Mouse (Mus musculus): ENCODE measurements around the gene Tep1. TPM values are rescaled to one million over a fixed set of nuclear protein-coding genes. Genes with fewer than 3 reads are reported as not detected.
"Not testable (repeated sequence)": the region's sequence is repeated elsewhere in the genome, so short reads cannot be mapped to it uniquely, and the experiment has no call there.

The Tep1 gene
- polyA plus RNA-seq, 1 experiment: 37.8 TPM

- WGBS: 31% methylated on average over 10 of the region's 10 CpGs
- peak in 1 of 2 experiments; percentile 11 for DNase-seq (ENCODE audit: low read depth in 1 of 2, low spot score in 2 of 2)
- Histone ChIP-seq H3K4me1 (ENCODE audit: control insufficient read depth, insufficient read depth, insufficient read length) (peaks cover 4% of the 10 kb centered on the region; the same call in 1 of the 2 replicates), H3K27me3 (ENCODE audit: control insufficient read depth, insufficient read depth, low read length) (no peaks in the 10 kb centered on the region), H3K36me3 (ENCODE audit: control insufficient read depth, insufficient read depth, low read length) (peaks cover 14% of the 10 kb centered on the region), H3K27ac (ENCODE audit: insufficient read depth, low read length) (peak overlapping the region; percentile 59), H3K4me3 (ENCODE audit: extremely low read depth, insufficient read depth, insufficient read length) (no peak overlapping the region)
- no peak for TF ChIP-seq POLR2A (IDR thresholded peaks at IDR 0.05; ENCODE audit: low read depth, low read length)
- TF ChIP-seq CTCF (IDR thresholded peaks at IDR 0.05; ENCODE audit: extremely low read depth, insufficient read depth, insufficient read length, insufficient replicate concordance): no peak
Observed at GRCm38 (mm10) chr14:50833964-50834363, 36.4 kb downstream of the Tep1 start.

DNA sequence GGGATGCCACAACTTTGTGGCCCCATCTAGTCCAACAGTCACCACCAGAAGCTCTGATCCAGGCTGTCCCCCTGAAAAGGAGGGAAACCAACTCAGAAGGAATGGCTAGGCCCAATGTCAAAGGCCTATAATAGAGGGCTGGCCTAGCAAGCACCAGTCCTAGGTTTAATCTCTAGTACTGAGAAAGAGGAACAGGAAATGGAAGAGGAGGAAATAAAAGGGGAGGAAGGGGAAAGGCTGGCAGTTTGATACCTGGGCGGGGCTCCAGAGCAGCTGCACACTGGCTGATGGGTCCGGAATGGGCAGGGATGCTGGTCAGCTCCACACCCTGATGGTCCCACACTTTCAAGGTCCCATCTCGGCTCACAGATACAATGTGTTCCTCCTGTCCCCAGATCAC is 40.5 kb downstream of the Tep1 start:
- Histone ChIP-seq H3K27ac (ENCODE audit: insufficient read depth, low read length) (0 out of 2 replicates have a peak overlapping the region, but pooled peaks have one; percentile 17), H3K4me3 (ENCODE audit: extremely low read depth, insufficient read depth, insufficient read length) (peak overlapping the region; percentile 6; the same call in 1 of the 2 replicates), H3K36me3 (ENCODE audit: control insufficient read depth, insufficient read depth, low read length) (peaks cover 15% of the 10 kb centered on the region), H3K4me1 (ENCODE audit: control insufficient read depth, insufficient read depth, insufficient read length) (peaks cover 10% of the 10 kb centered on the region; the same call in 1 of the 2 replicates), H3K27me3 (ENCODE audit: control insufficient read depth, insufficient read depth, low read length) (no peaks in the 10 kb centered on the region)
- no peak for DNase-seq (ENCODE audit: low read depth in 1 of 2, low spot score in 2 of 2)
- TF ChIP-seq CTCF (IDR thresholded peaks at IDR 0.05; ENCODE audit: extremely low read depth, insufficient read depth, insufficient read length, insufficient replicate concordance): no peak
- TF ChIP-seq POLR2A (IDR thresholded peaks at IDR 0.05; ENCODE audit: low read depth, low read length): no peak
- WGBS: 66% methylated on average over 3 of the region's 3 CpGs

DNA sequence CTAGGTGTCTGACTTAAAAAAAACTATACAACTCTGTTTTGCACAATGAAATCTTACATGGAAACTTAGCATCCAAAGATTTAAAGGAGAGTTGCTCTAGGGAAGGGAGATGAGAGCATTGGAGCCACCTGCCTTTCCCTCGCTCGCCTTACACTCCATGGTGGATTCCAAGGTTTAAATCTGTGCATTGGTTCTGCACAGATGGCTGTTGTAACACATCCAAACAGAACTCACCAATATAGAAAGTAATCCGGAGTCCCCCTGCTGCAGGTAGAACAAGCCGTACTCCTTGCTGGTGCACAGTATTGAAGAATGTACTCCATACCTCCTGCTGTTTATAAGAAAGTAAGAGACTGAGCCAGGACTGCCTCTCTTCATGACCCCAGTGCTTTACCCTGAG is 43.8 kb downstream of the Tep1 start:
- Histone ChIP-seq H3K27ac (ENCODE audit: insufficient read depth, low read length) (no peak overlapping the region), H3K27me3 (ENCODE audit: control insufficient read depth, insufficient read depth, low read length) (no peaks in the 10 kb centered on the region), H3K4me1 (ENCODE audit: control insufficient read depth, insufficient read depth, insufficient read length) (peaks cover 18% of the 10 kb centered on the region; the same call in 1 of the 2 replicates), H3K36me3 (ENCODE audit: control insufficient read depth, insufficient read depth, low read length) (peaks cover 16% of the 10 kb centered on the region), H3K4me3 (ENCODE audit: extremely low read depth, insufficient read depth, insufficient read length) (no peak overlapping the region)
- no peak for TF ChIP-seq POLR2A (IDR thresholded peaks at IDR 0.05; ENCODE audit: low read depth, low read length)
- no peak for TF ChIP-seq CTCF (IDR thresholded peaks at IDR 0.05; ENCODE audit: extremely low read depth, insufficient read depth, insufficient read length, insufficient replicate concordance)
- DNase-seq (ENCODE audit: low read depth in 1 of 2, low spot score in 2 of 2): no peak
- 92% methylated on average over 4 of the region's 4 CpGs for WGBS

DNA sequence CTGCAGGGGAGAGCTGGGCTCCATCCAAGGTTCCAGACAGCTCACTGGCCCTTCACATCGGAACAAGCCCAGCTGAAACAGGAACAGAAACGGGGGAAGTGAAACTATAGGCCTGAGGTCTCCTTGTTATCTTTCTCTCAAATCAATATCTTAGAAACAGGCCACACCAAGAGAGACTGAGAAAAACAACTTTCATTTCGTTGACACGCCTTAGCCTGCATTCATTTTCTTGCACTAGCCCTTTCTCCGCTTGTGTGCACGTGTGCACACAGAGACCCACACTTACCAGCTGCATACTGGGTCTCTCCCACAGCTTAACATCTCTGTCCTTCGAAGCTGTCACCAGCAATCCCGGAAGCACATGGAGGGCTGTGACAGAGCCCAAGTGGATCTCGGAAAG is 46.1 kb downstream of the Tep1 start:
- TF ChIP-seq CTCF (IDR thresholded peaks at IDR 0.05; ENCODE audit: extremely low read depth, insufficient read depth, insufficient read length, insufficient replicate concordance) (no peak), POLR2A (IDR thresholded peaks at IDR 0.05; ENCODE audit: low read depth, low read length) (no peak)
- peak; percentile 30 to 61 for DNase-seq (ENCODE audit: low read depth in 1 of 2, low spot score in 2 of 2)
- 13% methylated on average over 9 of the region's 9 CpGs for WGBS
- peaks cover 28% of the 10 kb centered on the region for H3K36me3 ChIP-seq (ENCODE audit: control insufficient read depth, insufficient read depth, low read length)
- H3K4me1 ChIP-seq (ENCODE audit: control insufficient read depth, insufficient read depth, insufficient read length): peaks cover 14% of the 10 kb centered on the region; the same call in 1 of the 2 replicates
- no peaks in the 10 kb centered on the region for H3K27me3 ChIP-seq (ENCODE audit: control insufficient read depth, insufficient read depth, low read length)
- H3K4me3 ChIP-seq (ENCODE audit: extremely low read depth, insufficient read depth, insufficient read length): peak overlapping the region; percentile 35
- H3K27ac ChIP-seq (ENCODE audit: insufficient read depth, low read length): peak overlapping the region; percentile 91

DNA sequence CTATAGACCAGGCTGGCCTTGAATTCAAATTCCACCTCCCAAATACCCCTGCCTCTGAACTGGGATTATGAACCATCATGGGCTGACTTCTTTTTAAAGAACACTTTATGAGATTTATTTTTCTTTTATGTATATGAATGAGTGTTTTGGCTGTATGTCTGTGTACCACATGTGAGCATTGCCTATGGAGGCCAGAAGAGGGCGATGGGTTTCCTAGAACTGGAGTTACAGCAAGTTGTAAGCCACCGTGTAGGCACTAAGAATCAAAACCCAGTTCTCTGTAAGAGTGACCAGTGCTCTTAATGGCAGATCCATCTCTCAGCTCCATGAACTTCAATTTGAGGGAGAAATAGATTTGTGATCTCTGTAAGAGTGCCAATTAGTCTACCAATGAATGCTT is 47.1 kb downstream of the Tep1 start:
- 79% methylated on average over 2 of the region's 2 CpGs for WGBS
- TF ChIP-seq CTCF (IDR thresholded peaks at IDR 0.05; ENCODE audit: extremely low read depth, insufficient read depth, insufficient read length, insufficient replicate concordance): no peak
- no peak for TF ChIP-seq POLR2A (IDR thresholded peaks at IDR 0.05; ENCODE audit: low read depth, low read length)
- H3K27me3 ChIP-seq (ENCODE audit: control insufficient read depth, insufficient read depth, low read length): no peaks in the 10 kb centered on the region
- H3K4me1 ChIP-seq (ENCODE audit: control insufficient read depth, insufficient read depth, insufficient read length): peaks cover 14% of the 10 kb centered on the region; the same call in 1 of the 2 replicates
- H3K36me3 ChIP-seq (ENCODE audit: control insufficient read depth, insufficient read depth, low read length): peaks cover 25% of the 10 kb centered on the region
- no peak for DNase-seq (ENCODE audit: low read depth in 1 of 2, low spot score in 2 of 2)
- no peak overlapping the region for H3K4me3 ChIP-seq (ENCODE audit: extremely low read depth, insufficient read depth, insufficient read length)
- peak overlapping the region; percentile 91; the same call in 1 of the 2 replicates for H3K27ac ChIP-seq (ENCODE audit: insufficient read depth, low read length)

- peaks cover 33% of the 10 kb centered on the region for H3K36me3 ChIP-seq (ENCODE audit: control insufficient read depth, insufficient read depth, low read length)
- no peaks in the 10 kb centered on the region for H3K4me1 ChIP-seq (ENCODE audit: control insufficient read depth, insufficient read depth, insufficient read length)
- H3K27me3 ChIP-seq (ENCODE audit: control insufficient read depth, insufficient read depth, low read length): no peaks in the 10 kb centered on the region
- H3K4me3 ChIP-seq (ENCODE audit: extremely low read depth, insufficient read depth, insufficient read length): no peak overlapping the region
- no peak for DNase-seq (ENCODE audit: low read depth in 1 of 2, low spot score in 2 of 2)
- TF ChIP-seq POLR2A (IDR thresholded peaks at IDR 0.05; ENCODE audit: low read depth, low read length) (no peak), CTCF (IDR thresholded peaks at IDR 0.05; ENCODE audit: extremely low read depth, insufficient read depth, insufficient read length, insufficient replicate concordance) (no peak)
- H3K27ac ChIP-seq (ENCODE audit: insufficient read depth, low read length): no peak overlapping the region
- WGBS: 85% methylated on average over 2 of the region's 2 CpGs
Observed at GRCm38 (mm10) chr14:50813060-50813459, 57.3 kb downstream of the Tep1 start.

DNA sequence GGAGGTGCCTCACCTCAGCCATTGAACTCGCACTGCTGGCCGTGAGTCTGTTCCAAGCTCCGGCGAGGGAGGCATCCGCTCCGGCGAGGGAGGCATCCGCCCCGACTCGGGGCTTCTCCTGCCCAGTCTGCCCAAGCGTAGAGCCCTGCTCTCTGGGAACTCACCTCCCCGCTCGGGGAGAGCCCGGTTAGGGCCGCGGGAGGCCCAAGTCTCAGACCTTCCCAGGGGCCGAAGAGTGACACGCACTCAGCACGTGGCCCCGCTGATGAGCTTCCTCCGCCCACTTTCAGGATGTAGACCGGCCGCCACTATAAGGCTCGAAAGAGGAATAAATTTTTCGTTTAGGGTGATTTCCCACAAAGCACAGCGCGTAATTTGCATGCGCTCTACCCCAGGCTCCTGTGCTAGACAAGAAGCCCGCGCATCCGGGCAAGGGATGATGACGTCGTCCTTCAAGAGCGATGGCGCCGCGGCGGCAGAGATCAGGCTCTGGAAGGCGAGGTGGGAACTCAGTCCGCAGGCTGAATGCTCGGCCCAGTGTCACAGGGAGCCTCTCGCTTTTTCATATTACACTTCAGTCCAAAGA is 62.8 kb downstream of the Tep1 start, which contains the start of the genes Ccnb1ip1 and Parp2:
TSS of gene Ccnb1ip1 (minus strand) at position 246 of the 586 bp plus-strand sequence.
TSS of gene Parp2 (plus strand) at position 355 of the 586 bp plus-strand sequence.
- no peaks in the 10 kb centered on the region for H3K4me1 ChIP-seq (ENCODE audit: control insufficient read depth, insufficient read depth, insufficient read length)
- peak; percentile 90 to 99 for DNase-seq (ENCODE audit: low read depth in 1 of 2, low spot score in 2 of 2)
- TF ChIP-seq POLR2A (IDR thresholded peaks at IDR 0.05; ENCODE audit: low read depth, low read length): peak; percentile 76
- TF ChIP-seq CTCF (IDR thresholded peaks at IDR 0.05; ENCODE audit: extremely low read depth, insufficient read depth, insufficient read length, insufficient replicate concordance): no peak
- H3K27ac ChIP-seq (ENCODE audit: insufficient read depth, low read length): peak within 1 kb of the TSS; percentile 87
- 1% methylated on average over 42 of the region's 42 CpGs for WGBS
- H3K4me3 ChIP-seq (ENCODE audit: extremely low read depth, insufficient read depth, insufficient read length): peak within 1 kb of the TSS; percentile 76
- peaks cover 4% of the 10 kb centered on the region for H3K36me3 ChIP-seq (ENCODE audit: control insufficient read depth, insufficient read depth, low read length)
- no peaks in the 10 kb centered on the region for H3K27me3 ChIP-seq (ENCODE audit: control insufficient read depth, insufficient read depth, low read length)

DNA sequence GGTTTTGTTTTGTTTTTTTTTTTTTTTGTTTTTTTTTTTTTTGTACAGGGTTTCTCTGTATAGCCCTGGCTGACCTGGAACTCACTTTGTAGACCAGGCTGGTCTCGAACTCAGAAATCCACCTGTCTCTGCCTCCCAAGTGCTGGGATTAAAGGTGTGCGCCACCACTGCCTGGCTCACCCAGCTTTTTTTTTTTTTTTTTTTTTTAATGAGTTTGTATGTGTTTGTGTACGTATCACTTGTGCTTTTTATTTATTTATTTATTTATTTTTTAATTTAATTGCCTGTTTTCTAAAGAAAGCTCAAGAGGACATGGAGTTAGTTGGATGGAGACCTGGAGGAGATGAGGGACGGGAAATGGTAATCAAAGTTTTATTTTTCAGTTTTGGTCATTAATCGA is 63.9 kb downstream of the Tep1 start:
- H3K4me3 ChIP-seq (ENCODE audit: extremely low read depth, insufficient read depth, insufficient read length); H3K27me3 ChIP-seq (ENCODE audit: control insufficient read depth, insufficient read depth, low read length); H3K4me1 ChIP-seq (ENCODE audit: control insufficient read depth, insufficient read depth, insufficient read length); H3K36me3 ChIP-seq (ENCODE audit: control insufficient read depth, insufficient read depth, low read length); DNase-seq (ENCODE audit: low read depth in 1 of 2, low spot score in 2 of 2); H3K27ac ChIP-seq (ENCODE audit: insufficient read depth, low read length): not testable (repeated sequence)
- 85% methylated on average over 5 of the region's 5 CpGs for WGBS
